10 mouse cellular contexts compared by ENCODE assay signal in the genomic region with DNA sequence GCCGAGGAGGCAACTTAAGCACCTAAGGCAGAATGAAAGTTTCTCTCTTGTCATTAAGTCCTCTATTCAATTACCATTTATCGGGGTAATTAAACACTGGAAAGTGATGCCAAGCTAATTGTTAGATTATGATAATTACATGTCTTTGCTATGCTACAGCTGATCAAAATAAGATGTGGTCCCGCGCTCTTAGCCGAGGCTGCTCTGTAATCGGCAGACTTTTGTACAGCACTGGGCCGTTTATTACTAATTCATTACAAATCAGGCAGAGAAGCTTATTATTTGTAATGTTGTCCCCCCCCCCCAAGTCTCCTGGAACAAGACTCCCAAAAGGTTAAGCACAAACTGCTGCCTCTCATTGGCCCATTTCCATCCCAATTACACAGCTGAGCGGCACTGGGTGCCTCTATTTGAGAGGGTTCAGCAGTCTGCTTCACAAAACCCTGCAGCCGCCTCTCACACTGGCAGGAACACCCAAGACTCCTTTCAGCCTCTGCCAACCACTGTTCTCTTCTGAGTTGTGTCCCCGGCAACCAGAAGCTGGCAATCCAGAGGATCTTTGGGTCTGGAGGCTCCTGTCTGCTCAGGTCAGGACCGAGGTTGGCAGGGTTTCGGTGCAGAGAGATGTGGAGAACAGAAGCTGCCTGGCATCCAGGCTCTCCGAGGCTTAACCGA.
DNase-seq lines count a peak whose midpoint lies in the region; ATAC-seq and TF ChIP-seq lines count a peak whose summit lies in the region.
"Had no signal": no experiment of that assay in that cellular context is flagged by ENCODE, and none has a peak within 500 bp of the region (broad histone marks: within the 10 kb centered on the region; RNA-seq: fewer than 3 reads in every experiment).

No protein-coding gene starts in this region.

- 0 out of 2 replicates have a peak, but pooled peaks cover 18% of the 10 kb centered on the region for H3K4me1 ChIP-seq in hindbrain, postnatal 0 days (ENCODE audit: insufficient read depth, low read length)
- H3K4me1 ChIP-seq in midbrain, embryonic 11.5 days (ENCODE audit: control insufficient read depth, insufficient read depth, low read length): peaks cover 16% of the 10 kb centered on the region
- peaks cover 6% of the 10 kb centered on the region; the same call in 1 of the 2 replicates for H3K4me1 ChIP-seq in liver, postnatal 0 days (ENCODE audit: insufficient read depth)

- no peak overlapping the region; the same call in 1 of the 2 replicates for H3K27ac ChIP-seq in hindbrain, postnatal 0 days
- no peak overlapping the region for H3K27ac ChIP-seq in midbrain, embryonic 11.5 days (ENCODE audit: low read depth, low read length)
- no peak overlapping the region for H3K27ac ChIP-seq in liver, postnatal 0 days (ENCODE audit: low read depth)
- H3K27ac ChIP-seq: kidney, postnatal 0 days had no signal

- no peaks in the 10 kb centered on the region for H3K36me3 ChIP-seq in hindbrain, postnatal 0 days (ENCODE audit: insufficient read depth, low read length)
- no peaks in the 10 kb centered on the region for H3K36me3 ChIP-seq in midbrain, embryonic 11.5 days (ENCODE audit: control insufficient read depth, insufficient read depth, low read length)
- H3K36me3 ChIP-seq in liver, postnatal 0 days (replicated peaks; ENCODE audit: insufficient read depth, low read length): no peaks in the 10 kb centered on the region

- H3K9me3 ChIP-seq in hindbrain, postnatal 0 days (ENCODE audit: low read length): no peaks in the 10 kb centered on the region
- no peaks in the 10 kb centered on the region for H3K9me3 ChIP-seq in midbrain, embryonic 11.5 days (ENCODE audit: control insufficient read depth, low read length)
- no peaks in the 10 kb centered on the region for H3K9me3 ChIP-seq in liver, postnatal 0 days (ENCODE audit: low read length)

- DNase-seq in Muller cell, postnatal 12 days (ENCODE audit: inconsistent ontology term): peak; percentile 89
- DNase-seq in cerebellum, postnatal 14 days: peak; percentile 50 to 58
- DNase-seq in hindbrain, postnatal 0 days (ENCODE audit: low spot score): peak; percentile 85
- no peak for DNase-seq in midbrain, embryonic 11.5 days (ENCODE audit: low spot score, missing footprints)
- no peak for DNase-seq in MN1 (ENCODE audit: low spot score)
- DNase-seq in embryo, embryonic 10.5 days (ENCODE audit: low spot score): no peak
- no peak for DNase-seq in liver, postnatal 0 days
- DNase-seq in urinary bladder, postnatal 25 days (ENCODE audit: low spot score): no peak

- H3K9ac ChIP-seq in hindbrain, postnatal 0 days (replicated peaks; ENCODE audit: low read length): peak overlapping the region; percentile 1; the same call in 1 of the 2 replicates
- H3K9ac ChIP-seq in midbrain, embryonic 11.5 days (ENCODE audit: low read length): no peak overlapping the region
- no peak overlapping the region for H3K9ac ChIP-seq in liver, postnatal 0 days (replicated peaks)

- no peaks in the 10 kb centered on the region for H3K27me3 ChIP-seq in hindbrain, postnatal 0 days (ENCODE audit: insufficient read depth, low read length)
- H3K27me3 ChIP-seq in midbrain, embryonic 11.5 days (ENCODE audit: control insufficient read depth, insufficient read depth, low read length): no peaks in the 10 kb centered on the region
- H3K27me3 ChIP-seq in liver, postnatal 0 days (ENCODE audit: insufficient read depth, low read length): no peaks in the 10 kb centered on the region

- ATAC-seq in hindbrain, postnatal 0 days: peak; percentile 96
- peak; percentile 38; the same call in 1 of the 2 replicates for ATAC-seq in midbrain, embryonic 11.5 days (ENCODE audit: low FRiP score)
- ATAC-seq in liver, postnatal 0 days: no peak

- no peak for TF ChIP-seq EP300 in liver, postnatal 0 days (IDR thresholded peaks at IDR 0.05; ENCODE audit: low read depth)

- WGBS in hindbrain, postnatal 0 days: 30% methylated on average over 14 of the region's 14 CpGs
- WGBS in midbrain, embryonic 11.5 days: 74% methylated on average over 14 of the region's 14 CpGs
- 86% methylated on average over 14 of the region's 14 CpGs for WGBS in liver, postnatal 0 days (ENCODE audit: insufficient replicate concordance)

- no peak for TF ChIP-seq CTCF in hindbrain, postnatal 0 days (IDR thresholded peaks at IDR 0.05; ENCODE audit: low read depth)
- no peak for TF ChIP-seq CTCF in liver, postnatal 0 days (IDR thresholded peaks at IDR 0.05; ENCODE audit: low read depth)

- H3K4me2 ChIP-seq in hindbrain, postnatal 0 days (ENCODE audit: low read depth, low read length): peak overlapping the region; percentile 44
- H3K4me2 ChIP-seq in midbrain, embryonic 11.5 days: no peak overlapping the region
- no peak overlapping the region for H3K4me2 ChIP-seq in liver, postnatal 0 days (ENCODE audit: low read depth, low read length)

- peak overlapping the region; percentile 10; the same call in 1 of the 2 replicates for H3K4me3 ChIP-seq in hindbrain, postnatal 0 days (ENCODE audit: low read length)
- H3K4me3 ChIP-seq in midbrain, embryonic 11.5 days (ENCODE audit: low read depth, low read length): no peak overlapping the region
- H3K4me3 ChIP-seq in liver, postnatal 0 days (ENCODE audit: low read depth, low read length): no peak overlapping the region
- H3K4me3 ChIP-seq: myocyte had no signal

Comparison
In these comparisons a context has a peak if more than half of its experiments do, and no peak if none do; other contexts are left out.
1. DNase-seq: peak in Muller cell, postnatal 12 days (single experiment), cerebellum, postnatal 14 days (2 of 2) and hindbrain, postnatal 0 days (single experiment); none in midbrain, embryonic 11.5 days (single experiment), MN1 (single experiment), embryo, embryonic 10.5 days (single experiment), liver, postnatal 0 days (single experiment) and urinary bladder, postnatal 25 days (single experiment).